ENCODE assay signal across 8 mouse cellular contexts in the genomic region with DNA sequence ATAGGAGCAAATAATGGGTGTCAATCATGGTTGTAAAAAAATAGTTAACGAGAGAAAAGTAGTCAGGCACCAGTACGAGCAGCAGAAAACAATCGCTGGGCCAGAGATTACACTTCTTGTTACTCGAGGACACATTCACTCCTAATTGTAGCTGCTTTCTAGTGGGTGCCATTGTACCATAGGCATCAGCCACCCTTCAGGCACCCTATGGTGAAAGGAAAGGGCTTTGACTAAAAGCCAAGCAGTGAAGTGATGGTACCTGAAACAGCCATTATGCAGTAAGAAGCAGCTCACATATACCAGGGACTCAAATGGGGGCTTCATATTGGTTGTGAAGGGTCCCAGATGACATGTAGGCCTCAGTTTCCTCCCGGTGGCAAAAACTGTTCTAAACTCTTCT. TPM values are rescaled to one million over a fixed set of nuclear protein-coding genes. Genes with fewer than 3 reads are reported as not detected.
DNase-seq lines count a peak whose midpoint lies in the region; ATAC-seq and TF ChIP-seq lines count a peak whose summit lies in the region.

No protein-coding gene starts in this region.

- intact Hi-C loops in left cerebral cortex, postnatal 36 days (cut with DNase I) = loop anchor here (5.0 kb wide), 1 partner anchor 110 kb away; no protein-coding TSS in a partner anchor

- H3K27ac ChIP-seq in kidney, postnatal 0 days = no peak overlapping the region
- peak overlapping the region; percentile 79; the same call in 1 of the 2 replicates for H3K27ac ChIP-seq in brown adipose tissue, adult 24 weeks (replicated peaks; ENCODE audit: low read depth, low read length)
- no peak overlapping the region for H3K27ac ChIP-seq in hindbrain, embryonic 15.5 days (replicated peaks)

- DNase-seq in kidney, postnatal 0 days (ENCODE audit: low spot score) = no peak
- no peak for DNase-seq in kidney, postnatal 14 days
- peak; percentile 42 for DNase-seq in naive thymus-derived CD4-positive, alpha-beta T cell, adult 2 months (ENCODE audit: low read depth)
- no peak for DNase-seq in right cerebral cortex, postnatal 25 days
- no peak for DNase-seq in left cerebral cortex, postnatal 36 days (ENCODE audit: low spot score in 2 of 2)

- peak overlapping the region; percentile 97; the same call in 1 of the 2 replicates for H3K9ac ChIP-seq in kidney, postnatal 0 days (ENCODE audit: low read depth, low read length)
- no peak overlapping the region; the same call in 1 of the 2 replicates for H3K9ac ChIP-seq in hindbrain, embryonic 15.5 days

- peaks cover 18% of the 10 kb centered on the region for H3K36me3 ChIP-seq in kidney, postnatal 0 days (ENCODE audit: insufficient read depth, low read length)
- H3K36me3 ChIP-seq in hindbrain, embryonic 15.5 days = peaks cover 42% of the 10 kb centered on the region

- H3K4me3 ChIP-seq in kidney, postnatal 0 days (replicated peaks; ENCODE audit: low read depth, low read length) = peak overlapping the region; percentile 76
- H3K4me3 ChIP-seq in brown adipose tissue, adult 24 weeks (ENCODE audit: insufficient read depth, low read depth, low read length) = peak overlapping the region; percentile 96
- peak overlapping the region; percentile 94 for H3K4me3 ChIP-seq in hindbrain, embryonic 15.5 days

- H3K27me3 ChIP-seq in kidney, postnatal 0 days (ENCODE audit: insufficient read depth, low read length) = no peaks in the 10 kb centered on the region
- no peaks in the 10 kb centered on the region for H3K27me3 ChIP-seq in hindbrain, embryonic 15.5 days

- no peaks in the 10 kb centered on the region; the same call in none of the 2 replicates for H3K9me3 ChIP-seq in kidney, postnatal 0 days (replicated peaks; ENCODE audit: low read length)
- H3K9me3 ChIP-seq in hindbrain, embryonic 15.5 days = peaks cover 17% of the 10 kb centered on the region

- WGBS in kidney, postnatal 0 days = 91% methylated on average over 5 of the region's 5 CpGs
- WGBS in hindbrain, embryonic 15.5 days = 86% methylated on average over 5 of the region's 5 CpGs

- no peak for ATAC-seq in kidney, postnatal 0 days (replicated peaks; ENCODE audit: low FRiP score, low read depth)
- no peak for ATAC-seq in hindbrain, embryonic 15.5 days (ENCODE audit: low FRiP score, low read depth)
- no peak for ATAC-seq in megakaryocyte progenitor cell, adult 5-6 weeks (replicated peaks; ENCODE audit: poor library complexity)

- 0 out of 2 replicates have a peak, but pooled peaks cover 14% of the 10 kb centered on the region for H3K4me1 ChIP-seq in kidney, postnatal 0 days (replicated peaks; ENCODE audit: insufficient read depth, low read length)
- peaks cover 6% of the 10 kb centered on the region; the same call in 1 of the 2 replicates for H3K4me1 ChIP-seq in brown adipose tissue, adult 24 weeks (ENCODE audit: control insufficient read depth, insufficient read depth, insufficient read length, low read length)
- H3K4me1 ChIP-seq in hindbrain, embryonic 15.5 days (replicated peaks) = peaks cover 31% of the 10 kb centered on the region

- no peak for TF ChIP-seq CTCF in kidney, postnatal 0 days (IDR thresholded peaks at IDR 0.05; ENCODE audit: low read depth)

- H3K4me2 ChIP-seq in kidney, postnatal 0 days (ENCODE audit: low read length) = peak overlapping the region; percentile 73
- H3K4me2 ChIP-seq in hindbrain, embryonic 15.5 days = peak overlapping the region; percentile 78

RNA-seq across cellular contexts. Expression of a gene that starts 1.3 kb away (rescaled TPM):
- 12.3 and 13.9 TPM in 2 replicates for polyA plus RNA-seq in kidney, postnatal 0 days (2015; fragmentation: Nextera tagmentation; extraction: Ambion mirVana)
- polyA plus RNA-seq in brown adipose tissue, adult 24 weeks (2012; ENCODE audit: insufficient read depth, insufficient read length, missing spikeins) = 5.7 and 7.9 TPM in 2 replicates
- polyA plus RNA-seq in hindbrain, embryonic 15.5 days (2015; fragmentation: Nextera tagmentation; extraction: Ambion mirVana) = 32.1 and 33.5 TPM in 2 replicates
- 10 to 100 TPM; 33.4 to 47.0 TPM for total RNA-seq in left cerebral cortex, postnatal 36 days (2021)
- total RNA-seq in megakaryocyte progenitor cell, adult 5-6 weeks (2015) = 26.4 and 29.5 TPM in 2 replicates
- total RNA-seq in megakaryocyte progenitor cell, adult 5-6 weeks (2017) = 29.6 and 38.8 TPM in 2 replicates
